Mouse (Mus musculus): ENCODE data around the gene Rcl1.

DNA sequence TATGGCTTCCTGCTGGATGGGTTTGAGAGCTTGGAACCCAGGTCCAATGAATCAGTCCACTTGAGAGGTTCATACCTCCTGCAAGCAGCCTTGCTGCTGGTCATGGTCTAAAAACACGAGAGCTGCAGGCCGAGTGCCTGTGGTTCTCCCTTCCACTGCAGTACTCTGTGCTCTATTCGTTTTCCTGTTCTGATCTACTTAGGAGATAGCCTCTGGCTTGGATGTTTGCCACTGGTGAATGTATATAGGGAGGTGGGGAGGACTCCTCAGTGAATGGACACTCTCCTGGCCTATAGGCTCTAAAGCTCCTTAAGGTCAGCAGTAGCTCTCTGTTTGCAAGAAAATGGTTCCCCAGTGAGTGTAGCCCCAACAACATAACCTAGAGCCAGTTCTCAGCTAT is 57.3 kb downstream of the Rcl1 start:
- TF ChIP-seq CTCF (IDR thresholded peaks at IDR 0.05; ENCODE audit: low read depth) (no peak), EP300 (IDR thresholded peaks at IDR 0.05; ENCODE audit: low read depth) (no peak)
